Mouse (Mus musculus): ENCODE data around the gene Cblb. TPM values are rescaled to one million over a fixed set of nuclear protein-coding genes. Genes with fewer than 3 reads are reported as not detected.
A peak's percentile ranks its signal among the peaks of the same experiment; 100 is the strongest.

Cblb gene
- polyA plus RNA-seq, 1 experiment from 2014 or later: 2.1 TPM

DNA sequence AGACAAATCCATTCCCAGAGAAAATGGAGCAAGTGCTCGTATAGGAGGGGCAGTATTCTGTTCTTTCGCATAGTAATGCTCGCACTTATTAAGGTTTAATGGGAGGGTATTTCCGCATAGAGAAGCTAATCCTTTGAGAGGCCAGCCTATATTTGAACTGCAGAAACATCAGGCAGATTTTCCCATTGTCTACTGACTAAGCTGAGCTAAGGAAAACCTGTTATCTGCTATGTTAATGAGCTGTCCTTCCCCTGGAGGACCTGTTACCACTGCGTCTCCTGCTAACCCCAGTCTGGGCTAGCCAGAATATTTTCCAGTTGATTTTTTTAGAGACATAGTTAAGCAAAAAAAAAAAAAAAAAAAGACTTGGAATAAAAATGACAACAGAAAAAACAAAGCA lies 21.7 kb downstream of the Cblb start:
- 71% methylated on average over 5 of the region's 5 CpGs for WGBS (ENCODE audit: insufficient replicate concordance)
- DNase-seq (no peak), ATAC-seq (no peak)
- Histone ChIP-seq H3K4me1 (ENCODE audit: insufficient read depth) (peaks cover 14% of the 10 kb centered on the region), H3K9me3 (ENCODE audit: low read length) (no peaks in the 10 kb centered on the region), H3K9ac (replicated peaks) (no peak overlapping the region), H3K4me3 (ENCODE audit: low read depth, low read length) (no peak overlapping the region), H3K27me3 (ENCODE audit: insufficient read depth, low read length) (no peaks in the 10 kb centered on the region), H3K4me2 (ENCODE audit: low read depth, low read length) (no peak overlapping the region), H3K27ac (ENCODE audit: low read depth) (no peak overlapping the region), H3K36me3 (replicated peaks; ENCODE audit: insufficient read depth, low read length) (peaks cover 14% of the 10 kb centered on the region)
- TF ChIP-seq CTCF (IDR thresholded peaks at IDR 0.05; ENCODE audit: low read depth) (no peak), EP300 (IDR thresholded peaks at IDR 0.05; ENCODE audit: low read depth) (no peak)

DNA sequence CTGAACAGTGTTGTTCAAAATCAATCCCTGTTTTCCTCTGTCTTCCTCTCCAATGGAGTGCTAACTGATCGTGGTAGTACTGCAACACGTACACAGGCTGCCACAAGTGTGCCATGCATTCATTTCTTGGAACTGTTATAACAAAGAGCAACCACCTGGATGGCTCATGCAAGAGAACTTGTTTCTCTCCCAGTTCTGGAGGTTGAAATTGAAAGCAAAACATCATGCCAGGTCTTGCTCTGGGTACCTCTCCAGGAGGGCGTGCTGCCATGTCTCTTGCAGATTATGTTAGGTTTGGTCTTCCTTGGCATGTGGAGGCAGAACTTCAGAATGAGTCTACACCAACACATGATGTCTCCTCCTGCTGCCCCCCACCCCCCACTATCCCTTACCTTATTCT lies 24.2 kb downstream of the Cblb start:
- Histone ChIP-seq H3K9ac (replicated peaks) (no peak overlapping the region), H3K4me1 (ENCODE audit: insufficient read depth) (peaks cover 31% of the 10 kb centered on the region), H3K27me3 (ENCODE audit: insufficient read depth, low read length) (no peaks in the 10 kb centered on the region), H3K27ac (ENCODE audit: low read depth) (no peak overlapping the region), H3K4me2 (ENCODE audit: low read depth, low read length) (no peak overlapping the region), H3K9me3 (ENCODE audit: low read length) (no peaks in the 10 kb centered on the region), H3K36me3 (replicated peaks; ENCODE audit: insufficient read depth, low read length) (0 out of 2 replicates have a peak, but pooled peaks cover 3% of the 10 kb centered on the region), H3K4me3 (ENCODE audit: low read depth, low read length) (no peak overlapping the region)
- 74% methylated on average over 3 of the region's 3 CpGs for WGBS (ENCODE audit: insufficient replicate concordance)
- DNase-seq (no peak), ATAC-seq (no peak)
- no peak for TF ChIP-seq CTCF (IDR thresholded peaks at IDR 0.05; ENCODE audit: low read depth)
- no peak for TF ChIP-seq EP300 (IDR thresholded peaks at IDR 0.05; ENCODE audit: low read depth)

DNA sequence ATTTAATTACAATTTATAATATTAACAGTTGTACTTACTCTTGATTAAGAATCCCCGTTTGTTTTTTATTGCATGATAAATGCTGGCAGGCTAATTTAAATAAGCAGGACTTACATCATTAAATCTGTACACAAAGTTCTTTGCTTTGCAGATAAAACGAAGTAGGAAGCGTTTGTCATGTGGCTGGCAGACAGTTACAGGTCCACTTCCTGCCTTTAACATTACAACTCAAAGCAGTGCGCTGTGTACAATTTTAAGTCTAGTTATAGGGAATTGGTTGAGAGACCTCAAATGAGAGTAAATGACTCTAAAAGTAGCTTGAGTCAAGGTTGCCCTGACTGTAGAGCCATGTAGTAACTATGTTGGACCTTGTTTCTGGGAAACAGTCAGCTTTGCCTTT lies 25.1 kb downstream of the Cblb start:
- Histone ChIP-seq H3K27me3 (ENCODE audit: insufficient read depth, low read length) (no peaks in the 10 kb centered on the region), H3K9me3 (ENCODE audit: low read length) (no peaks in the 10 kb centered on the region), H3K27ac (ENCODE audit: low read depth) (peak overlapping the region; percentile 18; the same call in 1 of the 2 replicates), H3K4me1 (ENCODE audit: insufficient read depth) (peaks cover 38% of the 10 kb centered on the region), H3K4me3 (ENCODE audit: low read depth, low read length) (no peak overlapping the region), H3K36me3 (replicated peaks; ENCODE audit: insufficient read depth, low read length) (0 out of 2 replicates have a peak, but pooled peaks cover 1% of the 10 kb centered on the region), H3K9ac (replicated peaks) (0 out of 2 replicates have a peak overlapping the region, but pooled peaks have one; percentile 3), H3K4me2 (ENCODE audit: low read depth, low read length) (no peak overlapping the region)
- ATAC-seq (no peak), DNase-seq (no peak)
- TF ChIP-seq CTCF (IDR thresholded peaks at IDR 0.05; ENCODE audit: low read depth) (no peak), EP300 (IDR thresholded peaks at IDR 0.05; ENCODE audit: low read depth) (peak; percentile 55; the same call in 1 of the 2 replicates)
- WGBS (ENCODE audit: insufficient replicate concordance): 19% methylated on average over 4 of the region's 4 CpGs

DNA sequence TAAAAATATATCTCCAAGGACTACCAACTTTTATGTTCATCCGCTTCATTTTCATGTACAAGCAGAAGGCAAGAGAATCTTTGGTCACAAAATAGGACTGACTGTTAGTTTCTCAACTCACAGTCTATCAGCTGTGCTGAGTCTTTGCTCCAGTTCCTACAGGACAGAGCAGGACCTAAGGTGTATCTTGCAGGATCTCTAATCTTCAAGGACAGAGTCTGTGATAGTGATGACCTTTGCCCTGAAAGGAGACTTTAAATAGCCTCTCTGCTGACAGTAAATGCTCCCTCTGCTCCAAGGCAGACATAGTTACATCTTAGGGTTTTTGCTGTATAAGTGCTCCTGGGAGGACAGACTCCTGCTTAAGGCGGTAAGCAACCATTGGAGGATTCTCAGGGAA lies 26.3 kb downstream of the Cblb start:
- no peak overlapping the region for H3K4me3 ChIP-seq (ENCODE audit: low read depth, low read length)
- H3K9me3 ChIP-seq (ENCODE audit: low read length): no peaks in the 10 kb centered on the region
- TF ChIP-seq EP300 (IDR thresholded peaks at IDR 0.05; ENCODE audit: low read depth) (no peak), CTCF (IDR thresholded peaks at IDR 0.05; ENCODE audit: low read depth) (no peak)
- 76% methylated on average over 2 of the region's 2 CpGs for WGBS (ENCODE audit: insufficient replicate concordance)
- DNase-seq: no peak
- no peak overlapping the region for H3K27ac ChIP-seq (ENCODE audit: low read depth)
- H3K36me3 ChIP-seq (replicated peaks; ENCODE audit: insufficient read depth, low read length): no peaks in the 10 kb centered on the region
- no peaks in the 10 kb centered on the region for H3K27me3 ChIP-seq (ENCODE audit: insufficient read depth, low read length)
- H3K4me2 ChIP-seq (ENCODE audit: low read depth, low read length): no peak overlapping the region
- no peak overlapping the region for H3K9ac ChIP-seq (replicated peaks)
- peaks cover 47% of the 10 kb centered on the region for H3K4me1 ChIP-seq (ENCODE audit: insufficient read depth)
- ATAC-seq: no peak

DNA sequence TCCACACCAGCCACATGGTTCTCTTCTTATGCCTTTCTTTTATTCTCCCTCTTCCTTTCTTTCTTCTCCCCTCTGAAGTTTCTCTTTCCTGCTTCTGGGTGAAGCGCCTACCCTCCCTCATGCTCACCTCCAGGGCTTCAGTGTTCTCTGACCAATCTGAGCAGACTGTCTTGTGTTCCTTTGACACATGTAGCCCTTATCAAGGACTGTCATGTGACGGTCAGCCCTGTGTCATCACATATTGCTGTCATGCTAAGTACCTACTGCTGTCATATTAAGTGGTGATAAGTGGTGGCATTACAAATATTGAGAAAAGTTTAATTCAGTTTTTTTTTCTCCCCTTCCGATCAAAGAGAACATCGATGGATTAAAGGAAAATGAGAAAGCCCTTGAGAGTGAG lies 28.5 kb downstream of the Cblb start:
- H3K36me3 ChIP-seq (replicated peaks; ENCODE audit: insufficient read depth, low read length): no peaks in the 10 kb centered on the region
- H3K9me3 ChIP-seq (ENCODE audit: low read length): no peaks in the 10 kb centered on the region
- H3K4me3 ChIP-seq (ENCODE audit: low read depth, low read length): no peak overlapping the region
- peak overlapping the region; percentile 30; the same call in 1 of the 2 replicates for H3K9ac ChIP-seq (replicated peaks)
- TF ChIP-seq CTCF (IDR thresholded peaks at IDR 0.05; ENCODE audit: low read depth): no peak
- no peak for TF ChIP-seq EP300 (IDR thresholded peaks at IDR 0.05; ENCODE audit: low read depth)
- H3K4me2 ChIP-seq (ENCODE audit: low read depth, low read length): no peak overlapping the region
- peaks cover 47% of the 10 kb centered on the region for H3K4me1 ChIP-seq (ENCODE audit: insufficient read depth)
- peak overlapping the region; percentile 91 for H3K27ac ChIP-seq (ENCODE audit: low read depth)
- WGBS (ENCODE audit: insufficient replicate concordance): 72% methylated on average over 4 of the region's 4 CpGs
- no peaks in the 10 kb centered on the region for H3K27me3 ChIP-seq (ENCODE audit: insufficient read depth, low read length)
- ATAC-seq (no peak), DNase-seq (no peak)

DNA sequence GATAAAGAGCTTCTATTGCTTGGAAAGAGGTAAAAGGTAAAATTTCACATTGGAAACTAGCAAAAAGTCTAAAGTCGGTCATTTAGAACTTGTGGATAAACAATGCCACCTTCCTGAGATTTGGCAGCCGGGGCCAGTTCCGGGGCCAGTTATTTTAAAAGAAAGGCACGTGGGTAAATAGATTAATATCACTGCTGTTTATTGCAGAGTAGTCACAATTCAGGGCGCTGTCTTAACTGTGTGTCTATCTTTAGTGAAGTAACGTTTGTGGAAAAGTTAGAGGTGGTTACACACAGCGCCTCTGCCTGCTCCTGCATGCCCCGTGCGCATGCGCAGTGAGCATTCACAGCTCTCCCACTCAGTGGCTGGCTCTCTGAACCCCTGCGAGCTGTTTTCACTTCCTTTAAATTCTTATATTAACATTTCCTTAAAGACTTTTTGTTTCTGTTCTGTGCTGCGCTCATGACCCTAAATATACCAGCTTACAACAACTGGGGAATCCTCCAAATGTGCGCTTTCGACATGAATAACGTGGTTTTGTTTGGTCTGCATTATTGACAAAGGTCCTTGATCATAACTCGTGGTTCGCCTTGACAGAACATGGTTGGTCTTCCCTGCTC lies 29.2 kb downstream of the Cblb start:
- Histone ChIP-seq H3K27me3 (ENCODE audit: insufficient read depth, low read length) (no peaks in the 10 kb centered on the region), H3K4me3 (ENCODE audit: low read depth, low read length) (no peak overlapping the region), H3K27ac (ENCODE audit: low read depth) (peak overlapping the region; percentile 91), H3K4me1 (ENCODE audit: insufficient read depth) (peaks cover 50% of the 10 kb centered on the region), H3K9me3 (ENCODE audit: low read length) (no peaks in the 10 kb centered on the region), H3K4me2 (ENCODE audit: low read depth, low read length) (peak overlapping the region; percentile 50), H3K36me3 (replicated peaks; ENCODE audit: insufficient read depth, low read length) (no peaks in the 10 kb centered on the region), H3K9ac (replicated peaks) (0 out of 2 replicates have a peak overlapping the region, but pooled peaks have one; percentile 8)
- 38% methylated on average over 17 of the region's 17 CpGs for WGBS (ENCODE audit: insufficient replicate concordance)
- DNase-seq (peak; percentile 70), ATAC-seq (peak; percentile 40)
- TF ChIP-seq EP300 (IDR thresholded peaks at IDR 0.05; ENCODE audit: low read depth) (no peak), CTCF (IDR thresholded peaks at IDR 0.05; ENCODE audit: low read depth) (no peak)

All from liver, postnatal 0 days (tissue).